Mouse (Mus musculus): Measurements from ENCODE around the gene Pex26. TPM values are rescaled to one million over a fixed set of nuclear protein-coding genes. Genes with fewer than 3 reads are reported as not detected.
A peak's percentile ranks its signal among the peaks of the same experiment; 100 is the strongest.

The Pex26 gene
- polyA plus RNA-seq, 1 experiment from 2014 or later = 10.8 TPM

- Histone ChIP-seq H3K4me1 (no peaks in the 10 kb centered on the region), H3K36me3 (peaks cover 76% of the 10 kb centered on the region)
- 76% methylated on average over 11 of the region's 11 CpGs for WGBS
These were observed 8.0 kb downstream of the Pex26 start for GRCm38 (mm10) chr6:121191261-121192009.

GRCm38 (mm10) chr6:121194061-121194955 lies 10.8 kb downstream of the Pex26 start:
- peaks cover 5% of the 10 kb centered on the region; the same call in 1 of the 2 replicates for H3K4me1 ChIP-seq
- no peak overlapping the region for H3K4me3 ChIP-seq
- ATAC-seq (ENCODE audit: insufficient number of reproducible peaks, insufficient read depth, low FRiP score, low TSS enrichment, low read depth) = no peak
- no peak overlapping the region for H3K4me2 ChIP-seq
- no peak overlapping the region for H3K27ac ChIP-seq
- H3K9ac ChIP-seq = no peak overlapping the region
- no peaks in the 10 kb centered on the region for H3K27me3 ChIP-seq
- no peaks in the 10 kb centered on the region for H3K9me3 ChIP-seq
- 45% methylated on average over 13 of the region's 13 CpGs for WGBS
- peaks cover 63% of the 10 kb centered on the region for H3K36me3 ChIP-seq

More at GRCm38 (mm10) chr6:121191261-121192009, 8.0 kb downstream of the Pex26 start:
- H3K27ac ChIP-seq = no peak overlapping the region
- no peak overlapping the region for H3K4me3 ChIP-seq
- no peaks in the 10 kb centered on the region for H3K27me3 ChIP-seq
- no peaks in the 10 kb centered on the region for H3K9me3 ChIP-seq
- no peak overlapping the region for H3K9ac ChIP-seq
- H3K4me2 ChIP-seq = no peak overlapping the region
- ATAC-seq (ENCODE audit: insufficient number of reproducible peaks, insufficient read depth, low FRiP score, low TSS enrichment, low read depth) = no peak

GRCm38 (mm10) chr6:121194956-121195731 lies 11.7 kb downstream of the Pex26 start:
- no peak overlapping the region for H3K27ac ChIP-seq
- 82% methylated on average over 14 of the region's 14 CpGs for WGBS
- H3K4me3 ChIP-seq = no peak overlapping the region
- no peak overlapping the region for H3K9ac ChIP-seq
- H3K4me1 ChIP-seq = peaks cover 5% of the 10 kb centered on the region; the same call in 1 of the 2 replicates
- H3K4me2 ChIP-seq = no peak overlapping the region
- H3K27me3 ChIP-seq = no peaks in the 10 kb centered on the region
- no peaks in the 10 kb centered on the region for H3K9me3 ChIP-seq
- no peak for ATAC-seq (ENCODE audit: insufficient number of reproducible peaks, insufficient read depth, low FRiP score, low TSS enrichment, low read depth)
- H3K36me3 ChIP-seq = peaks cover 57% of the 10 kb centered on the region

- no peak for ATAC-seq (ENCODE audit: insufficient number of reproducible peaks, insufficient read depth, low FRiP score, low TSS enrichment, low read depth)
- Histone ChIP-seq H3K36me3 (peaks cover 31% of the 10 kb centered on the region), H3K4me1 (peaks cover 5% of the 10 kb centered on the region; the same call in 1 of the 2 replicates), H3K4me3 (no peak overlapping the region), H3K9me3 (0 out of 2 replicates have a peak, but pooled peaks cover 4% of the 10 kb centered on the region), H3K27me3 (no peaks in the 10 kb centered on the region), H3K9ac (0 out of 2 replicates have a peak overlapping the region, but pooled peaks have one; percentile 16), H3K4me2 (no peak overlapping the region), H3K27ac (no peak overlapping the region)
- WGBS = 22% methylated on average over 9 of the region's 9 CpGs
These were observed 14.4 kb downstream of the Pex26 start for GRCm38 (mm10) chr6:121197807-121198365.

- Histone ChIP-seq H3K9ac (no peak overlapping the region), H3K36me3 (peaks cover 9% of the 10 kb centered on the region; the same call in 1 of the 2 replicates), H3K4me2 (no peak overlapping the region), H3K4me1 (peaks cover 5% of the 10 kb centered on the region; the same call in 1 of the 2 replicates), H3K27me3 (no peaks in the 10 kb centered on the region), H3K4me3 (no peak overlapping the region), H3K27ac (no peak overlapping the region), H3K9me3 (0 out of 2 replicates have a peak, but pooled peaks cover 4% of the 10 kb centered on the region)
- no peak for ATAC-seq (ENCODE audit: insufficient number of reproducible peaks, insufficient read depth, low FRiP score, low TSS enrichment, low read depth)
- WGBS = 88% methylated on average over 4 of the region's 4 CpGs
These were observed 17.0 kb downstream of the Pex26 start for GRCm38 (mm10) chr6:121200458-121200857.

GRCm38 (mm10) chr6:121202026-121202425 lies 18.6 kb downstream of the Pex26 start:
- Histone ChIP-seq H3K9me3 (0 out of 2 replicates have a peak, but pooled peaks cover 4% of the 10 kb centered on the region), H3K4me3 (no peak overlapping the region)
- ATAC-seq (ENCODE audit: insufficient number of reproducible peaks, insufficient read depth, low FRiP score, low TSS enrichment, low read depth) = no peak

GRCm38 (mm10) chr6:121206481-121206880 lies 23.0 kb downstream of the Pex26 start:
- ATAC-seq (ENCODE audit: insufficient number of reproducible peaks, insufficient read depth, low FRiP score, low TSS enrichment, low read depth) = no peak
- H3K27me3 ChIP-seq = peaks cover 25% of the 10 kb centered on the region
- H3K4me3 ChIP-seq = no peak overlapping the region
- no peak overlapping the region for H3K9ac ChIP-seq
- WGBS = 82% methylated on average over 5 of the region's 5 CpGs
- H3K9me3 ChIP-seq = peaks cover 8% of the 10 kb centered on the region; the same call in 1 of the 2 replicates
- no peak overlapping the region for H3K27ac ChIP-seq
- H3K4me1 ChIP-seq = peaks cover 14% of the 10 kb centered on the region
- no peaks in the 10 kb centered on the region for H3K36me3 ChIP-seq
- H3K4me2 ChIP-seq = no peak overlapping the region

More at GRCm38 (mm10) chr6:121202026-121202425, 18.6 kb downstream of the Pex26 start:
- peaks cover 5% of the 10 kb centered on the region; the same call in 1 of the 2 replicates for H3K4me1 ChIP-seq
- H3K36me3 ChIP-seq = 0 out of 2 replicates have a peak, but pooled peaks cover under 1% of the 10 kb centered on the region
- WGBS = 78% methylated on average over 5 of the region's 5 CpGs
- H3K4me2 ChIP-seq = no peak overlapping the region
- no peaks in the 10 kb centered on the region for H3K27me3 ChIP-seq
- no peak overlapping the region for H3K27ac ChIP-seq
- no peak overlapping the region for H3K9ac ChIP-seq

- H3K27ac ChIP-seq = no peak overlapping the region
- 85% methylated on average over 2 of the region's 2 CpGs for WGBS
- H3K36me3 ChIP-seq = no peaks in the 10 kb centered on the region
- peaks cover 4% of the 10 kb centered on the region; the same call in 1 of the 2 replicates for H3K9me3 ChIP-seq
- H3K27me3 ChIP-seq = peaks cover 37% of the 10 kb centered on the region
- H3K4me3 ChIP-seq = no peak overlapping the region
- no peak overlapping the region for H3K4me2 ChIP-seq
- H3K4me1 ChIP-seq = peaks cover 19% of the 10 kb centered on the region
- H3K9ac ChIP-seq = no peak overlapping the region
- no peak for ATAC-seq (ENCODE audit: insufficient number of reproducible peaks, insufficient read depth, low FRiP score, low TSS enrichment, low read depth)
These were observed 26.1 kb downstream of the Pex26 start for GRCm38 (mm10) chr6:121209584-121209983.

GRCm38 (mm10) chr6:121210149-121210925 lies 26.9 kb downstream of the Pex26 start, which contains the start of gene Tuba8:
Gene Tuba8 (plus strand): TSS chr6:121210696.
- H3K27ac ChIP-seq = no peak within 1 kb of the TSS
- 4% methylated on average over 30 of the region's 30 CpGs for WGBS
- peak within 1 kb of the TSS; percentile 80 for H3K4me2 ChIP-seq
- H3K9me3 ChIP-seq = peaks cover 4% of the 10 kb centered on the region; the same call in 1 of the 2 replicates
- peaks cover 37% of the 10 kb centered on the region for H3K27me3 ChIP-seq
- no peaks in the 10 kb centered on the region for H3K36me3 ChIP-seq
- H3K9ac ChIP-seq = peak within 1 kb of the TSS; percentile 60
- H3K4me1 ChIP-seq = peaks cover 19% of the 10 kb centered on the region
- peak within 1 kb of the TSS; percentile 43 for H3K4me3 ChIP-seq
- ATAC-seq (ENCODE audit: insufficient number of reproducible peaks, insufficient read depth, low FRiP score, low TSS enrichment, low read depth) = no peak

- peak overlapping the region; percentile 80 for H3K4me2 ChIP-seq
- H3K4me1 ChIP-seq = peaks cover 19% of the 10 kb centered on the region
- H3K27me3 ChIP-seq = peaks cover 37% of the 10 kb centered on the region
- peak overlapping the region; percentile 43 for H3K4me3 ChIP-seq
- no peak overlapping the region for H3K27ac ChIP-seq
- peak overlapping the region; percentile 60 for H3K9ac ChIP-seq
- H3K36me3 ChIP-seq = no peaks in the 10 kb centered on the region
- peaks cover 4% of the 10 kb centered on the region; the same call in 1 of the 2 replicates for H3K9me3 ChIP-seq
- no peak for ATAC-seq (ENCODE audit: insufficient number of reproducible peaks, insufficient read depth, low FRiP score, low TSS enrichment, low read depth)
- 5% methylated on average over 12 of the region's 12 CpGs for WGBS
These were observed 27.4 kb downstream of the Pex26 start for GRCm38 (mm10) chr6:121210926-121211289.

Measured in embryonic facial prominence, embryonic 13.5 days (tissue).